ENCODE assay signal across 16 mouse cellular contexts in the genomic region with DNA sequence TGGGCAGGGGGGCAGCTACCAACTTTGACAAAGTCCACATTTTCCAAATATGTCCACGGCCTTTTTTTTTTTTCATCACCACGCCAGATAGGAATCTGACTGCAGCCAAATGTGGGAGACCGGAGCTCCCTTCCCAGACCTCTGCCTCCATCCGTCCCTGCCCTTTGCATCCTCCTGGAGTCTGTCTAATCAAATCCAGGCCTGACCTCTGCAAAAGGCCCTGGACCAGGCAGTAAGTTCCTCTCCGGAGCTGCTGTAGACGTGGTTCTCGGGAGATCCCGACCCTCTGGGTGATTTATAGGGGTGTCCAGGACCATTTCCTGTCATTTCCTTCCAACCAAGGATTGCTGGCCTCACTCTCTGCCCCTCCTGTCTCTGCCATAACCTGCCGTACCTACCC. TPM values are rescaled to one million over a fixed set of nuclear protein-coding genes. Genes with fewer than 3 reads are reported as not detected.
"Had no signal": no experiment of that assay in that cellular context is flagged by ENCODE, and none has a peak within 500 bp of the region (broad histone marks: within the 10 kb centered on the region; RNA-seq: fewer than 3 reads in every experiment).

No protein-coding gene starts in this region.

- H3K9ac ChIP-seq: limb, embryonic 13.5 days; liver, embryonic 14.5 days; stomach, embryonic 15.5 days had no signal

- ATAC-seq: intestine, embryonic 16.5 days had no signal

- H3K27ac ChIP-seq: kidney, postnatal 0 days; limb, embryonic 13.5 days; liver, embryonic 14.5 days; stomach, embryonic 15.5 days had no signal

- H3K4me3 ChIP-seq: limb, embryonic 13.5 days; stomach, embryonic 15.5 days had no signal

- H3K4me2 ChIP-seq: limb, embryonic 13.5 days; stomach, embryonic 15.5 days had no signal

- H3K9me3 ChIP-seq: limb, embryonic 13.5 days; stomach, embryonic 15.5 days had no signal

- H3K36me3 ChIP-seq: limb, embryonic 13.5 days; stomach, embryonic 15.5 days had no signal

- DNase-seq: kidney, adult 8-10 months; kidney, postnatal 36 days; layer of hippocampus, adult 9-11 months; layer of hippocampus, postnatal 36 days; lung, adult 18-20 months; lung, postnatal 36 days; right cerebral cortex, postnatal 4 days; spleen, adult 18-20 months; thymus, adult 2 months; thymus, postnatal 25 days had no signal

- H3K27me3 ChIP-seq: stomach, embryonic 15.5 days had no signal

RNA-seq across cellular contexts. Expression of a gene that starts 31.7 kb away (rescaled TPM):
- polyA plus RNA-seq: liver, adult 2 months had no signal
